Mouse (Mus musculus) cerebellum, adult 2 months (tissue): ENCODE measurements around the gene Rnf220. TPM values are rescaled to one million over a fixed set of nuclear protein-coding genes. Genes with fewer than 3 reads are reported as not detected.

Experiments used
- DNase-seq, 2 experiments: peaks; one replicate each; pipeline ENCODE4 v3.0.0; 2021
- H3K27ac ChIP-seq: fragments of 200-500 bp; 2 replicates; pipeline ENCODE4 v1.5.1; 2012; ENCODE audit warnings: low read length, control low read depth, inconsistent platforms; ENCODE audit not compliant: insufficient read depth
- H3K27me3 ChIP-seq: fragments of 200-500 bp; 2 replicates; pipeline ENCODE4 v1.6.1; 2012; ENCODE audit warnings: inconsistent platforms, mild to moderate bottlenecking, low read length, moderate library complexity; ENCODE audit not compliant: control insufficient read depth, insufficient read depth
- H3K4me1 ChIP-seq: fragments of 200-500 bp; 2 replicates; pipeline ENCODE4 v1.6.1; 2011; ENCODE audit warnings: low read length; ENCODE audit not compliant: control insufficient read depth, insufficient read depth
- H3K4me3 ChIP-seq: fragments of 200-500 bp; replicated peaks from 2 replicates; pipeline ENCODE3; 2011; ENCODE audit warnings: mild to moderate bottlenecking, low read depth, low read length, control low read depth; ENCODE audit not compliant: insufficient read depth
- CTCF ChIP-seq: fragments of 200-500 bp; IDR thresholded peaks from 2 replicates; pipeline ENCODE4 v1.5.1; 2011; ENCODE audit warnings: low read depth, mild to moderate bottlenecking, control low read depth, low read length, moderate library complexity, borderline replicate concordance; ENCODE audit not compliant: insufficient read depth
- POLR2A ChIP-seq: fragments of 200-500 bp; IDR thresholded peaks from 2 replicates; pipeline ENCODE4 v1.6.1; 2011; ENCODE audit warnings: low read length, control low read depth, borderline replicate concordance; ENCODE audit not compliant: insufficient read depth
- whole genome bisulfite sequencing: fragments of 180-500 bp; shearing (Covaris S2); methylation state at CpG from one replicate; pipeline ENCODE4 v1.1.7; 2018; 5-methylcytosine and 5-hydroxymethylcytosine counted together
- polyA plus RNA-seq: library from polyadenylated mRNA; depleted of rRNA; stranded (reverse); fragments of >200 nt; gene quantifications from 2 replicates; pipeline ENCODE4 v1.2.3, GENCODE M21; 2012

Gene Rnf220
- polyA plus RNA-seq, 1 experiment, result 183 TPM

DNA sequence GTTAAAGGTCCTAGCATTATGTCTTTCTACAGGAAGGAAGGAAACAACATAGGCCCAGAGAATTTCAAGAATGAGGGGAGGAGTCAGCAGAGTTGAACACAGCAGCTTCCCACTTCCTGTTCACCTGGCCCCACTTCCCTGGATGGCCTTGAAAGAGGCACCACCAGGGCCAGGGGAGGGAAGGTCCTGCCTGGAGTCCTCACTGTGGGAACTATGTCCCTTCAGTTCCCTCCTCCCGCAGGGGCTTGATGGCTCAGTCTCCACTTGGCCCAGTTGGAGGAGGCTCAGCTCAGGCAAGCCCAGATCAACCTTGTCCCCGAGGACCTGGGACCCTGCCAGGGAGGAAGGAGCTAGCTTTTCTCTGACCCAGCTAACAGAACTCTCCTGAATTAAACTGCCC lies 140.6 kb downstream of the Rnf220 start:
- Histone ChIP-seq H3K27me3 (no peaks in the 10 kb centered on the region), H3K4me3 (no peak overlapping the region), H3K4me1 (no peaks in the 10 kb centered on the region), H3K27ac (no peak overlapping the region)
- no peak for TF ChIP-seq POLR2A
- no peak for TF ChIP-seq CTCF
- peak in 1 of 2 experiments; percentile 10 for DNase-seq
- WGBS, result 31% methylated on average over 2 of the region's 2 CpGs

DNA sequence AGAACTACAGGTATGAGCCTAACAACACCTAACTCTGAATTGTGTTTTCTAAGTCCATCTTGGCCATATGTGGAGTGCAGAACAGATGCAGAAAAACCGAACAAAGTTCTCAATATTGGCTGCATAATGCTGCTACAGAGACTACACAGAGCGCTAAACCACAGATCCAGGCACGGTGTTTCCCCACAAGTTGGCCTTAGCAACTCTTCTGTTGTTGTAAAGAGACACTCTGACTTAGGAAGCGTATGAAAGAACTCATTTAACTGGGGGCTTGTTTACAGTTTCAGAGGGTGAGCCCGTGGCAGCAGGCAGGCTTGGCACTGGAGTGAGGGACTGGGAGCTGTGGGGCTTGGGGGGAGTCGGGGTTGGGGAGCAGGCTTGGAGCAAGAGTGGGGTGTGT lies 142.2 kb downstream of the Rnf220 start:
- DNase-seq, result no peak
- Histone ChIP-seq H3K4me1 (no peaks in the 10 kb centered on the region), H3K4me3 (no peak overlapping the region), H3K27me3 (no peaks in the 10 kb centered on the region), H3K27ac (no peak overlapping the region)
- no peak for TF ChIP-seq CTCF
- TF ChIP-seq POLR2A, result no peak
- WGBS, result 72% methylated on average over 6 of the region's 6 CpGs

DNA sequence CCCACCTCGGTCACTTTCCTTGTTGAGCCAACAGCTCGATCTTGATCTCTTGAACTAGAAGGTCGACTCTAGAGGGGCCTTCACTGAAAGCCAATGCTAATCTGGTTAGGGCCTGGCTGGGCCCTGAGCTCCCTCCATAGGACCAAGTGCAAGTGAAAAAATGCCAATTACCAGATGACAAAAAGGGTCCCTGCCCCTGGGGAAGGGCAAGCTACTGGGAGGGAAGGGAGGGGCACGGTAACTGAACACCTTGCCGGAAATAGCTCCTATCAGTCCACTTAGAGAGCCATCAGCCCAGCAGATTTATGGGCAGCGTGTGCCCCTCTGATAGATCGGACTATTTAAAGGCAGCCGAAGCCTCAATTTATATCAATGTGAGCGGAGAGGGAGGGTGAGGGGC lies 143.9 kb downstream of the Rnf220 start:
- Histone ChIP-seq H3K4me3 (no peak overlapping the region), H3K4me1 (no peaks in the 10 kb centered on the region), H3K27ac (no peak overlapping the region), H3K27me3 (no peaks in the 10 kb centered on the region)
- 93% methylated on average over 9 of the region's 9 CpGs for WGBS
- TF ChIP-seq CTCF (no peak), POLR2A (no peak)
- DNase-seq, result no peak

DNA sequence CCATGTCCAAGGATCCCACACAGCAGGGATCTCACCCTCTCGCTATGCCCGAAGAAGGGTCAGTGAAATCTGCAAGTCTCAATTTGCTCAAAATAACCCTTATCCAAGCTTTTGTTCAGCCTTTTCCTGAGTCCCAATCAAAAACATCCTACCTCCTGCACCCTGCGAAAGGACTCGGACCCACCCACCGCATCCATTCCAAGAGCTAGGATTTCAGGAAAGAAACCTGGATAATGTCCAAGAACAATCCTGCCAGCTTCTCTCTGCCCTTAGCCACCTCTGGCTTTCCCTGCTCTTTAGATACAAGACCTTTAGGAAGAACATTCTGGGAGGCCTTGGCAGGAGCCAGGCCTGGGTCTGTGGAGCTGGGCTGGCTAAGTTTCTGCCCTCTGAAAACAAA lies 144.8 kb downstream of the Rnf220 start:
- H3K4me3 ChIP-seq, result no peak overlapping the region
- TF ChIP-seq POLR2A (no peak), CTCF (no peak)
- no peaks in the 10 kb centered on the region for H3K27me3 ChIP-seq
- DNase-seq, result no peak
- no peaks in the 10 kb centered on the region for H3K4me1 ChIP-seq
- H3K27ac ChIP-seq, result no peak overlapping the region
- 71% methylated on average over 5 of the region's 5 CpGs for WGBS

DNA sequence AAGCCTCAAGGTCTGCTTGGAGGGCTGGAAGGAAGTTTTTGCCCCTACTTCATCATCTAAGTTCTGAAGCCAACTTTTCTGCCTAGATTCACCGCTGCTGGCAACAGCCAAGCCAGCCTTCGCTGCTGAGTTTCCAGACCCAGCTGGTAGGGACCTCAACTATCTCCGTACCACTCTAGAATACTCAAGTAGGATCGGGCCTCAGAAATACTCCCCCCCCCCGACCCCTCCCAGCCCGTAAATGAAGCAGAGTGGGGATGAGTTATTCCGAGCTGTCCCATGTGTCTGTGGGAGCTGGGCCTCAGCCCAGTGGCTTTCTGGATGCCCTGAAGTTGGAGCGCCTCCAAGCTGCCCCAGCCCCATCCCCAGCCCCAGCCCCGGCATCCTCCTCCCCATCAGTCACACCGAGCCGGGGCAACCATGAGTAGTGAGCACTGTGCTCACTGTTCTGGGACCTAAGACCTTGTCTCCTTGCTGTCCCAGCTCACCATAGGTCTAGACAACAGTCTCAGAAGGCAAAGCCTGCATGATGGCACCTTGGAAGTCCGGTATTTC lies 146.6 kb downstream of the Rnf220 start:
- no peaks in the 10 kb centered on the region for H3K27me3 ChIP-seq
- H3K4me3 ChIP-seq, result no peak overlapping the region
- no peak overlapping the region for H3K27ac ChIP-seq
- 17% methylated on average over 12 of the region's 12 CpGs for WGBS
- H3K4me1 ChIP-seq, result no peaks in the 10 kb centered on the region
- DNase-seq, result no peak
- TF ChIP-seq CTCF (no peak), POLR2A (no peak)

DNA sequence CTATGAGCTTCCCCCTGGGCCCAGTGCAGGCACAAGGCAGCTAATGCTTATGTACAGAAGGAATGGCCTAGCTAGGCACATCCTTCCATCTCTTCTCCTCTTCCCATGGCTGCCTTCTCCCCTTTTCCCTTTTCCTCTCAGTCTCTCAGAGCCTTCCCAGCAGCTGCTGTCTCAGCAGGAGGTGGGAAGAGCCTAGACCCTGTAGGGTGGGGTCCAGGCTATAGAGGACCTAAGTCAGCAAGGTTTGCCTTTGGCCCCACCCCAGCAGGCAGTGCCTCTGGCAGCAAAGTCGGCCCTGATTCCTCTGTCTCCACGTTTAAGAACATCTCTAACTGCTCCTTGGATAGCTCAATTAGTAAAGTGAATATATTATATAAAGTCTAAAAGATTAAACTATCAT lies 147.5 kb downstream of the Rnf220 start:
- DNase-seq, result no peak
- H3K4me1 ChIP-seq, result no peaks in the 10 kb centered on the region
- H3K4me3 ChIP-seq, result no peak overlapping the region
- H3K27me3 ChIP-seq, result no peaks in the 10 kb centered on the region
- no peak overlapping the region for H3K27ac ChIP-seq
- WGBS, result 31% methylated on average over 2 of the region's 2 CpGs
- TF ChIP-seq POLR2A (no peak), CTCF (no peak)

DNA sequence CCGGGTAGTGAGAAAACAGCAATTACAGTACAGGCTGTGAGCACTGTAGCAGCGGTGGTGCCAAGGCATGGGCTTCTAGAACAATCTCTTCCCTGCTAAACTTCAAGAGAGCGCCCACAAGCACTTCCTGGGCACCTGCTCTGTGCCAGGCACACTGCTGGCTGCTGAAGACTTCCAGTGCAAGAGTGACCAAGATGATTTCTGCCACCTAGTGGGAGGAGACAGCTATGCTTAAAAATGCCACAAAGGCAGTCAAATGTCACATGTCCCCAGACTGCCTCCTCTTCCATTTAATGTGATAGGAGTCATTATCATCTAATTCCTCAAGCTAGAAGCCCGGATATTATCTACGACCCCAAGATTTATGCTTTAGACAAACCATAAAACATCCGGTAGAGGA lies 150.8 kb downstream of the Rnf220 start:
- Histone ChIP-seq H3K27me3 (no peaks in the 10 kb centered on the region), H3K27ac (no peak overlapping the region), H3K4me3 (no peak overlapping the region), H3K4me1 (no peaks in the 10 kb centered on the region)
- peak in 1 of 2 experiments; percentile 20 for DNase-seq
- TF ChIP-seq CTCF, result peak; percentile 36; the same call in 1 of the 2 replicates
- TF ChIP-seq POLR2A, result no peak
- WGBS, result 56% methylated on average over 6 of the region's 6 CpGs

DNA sequence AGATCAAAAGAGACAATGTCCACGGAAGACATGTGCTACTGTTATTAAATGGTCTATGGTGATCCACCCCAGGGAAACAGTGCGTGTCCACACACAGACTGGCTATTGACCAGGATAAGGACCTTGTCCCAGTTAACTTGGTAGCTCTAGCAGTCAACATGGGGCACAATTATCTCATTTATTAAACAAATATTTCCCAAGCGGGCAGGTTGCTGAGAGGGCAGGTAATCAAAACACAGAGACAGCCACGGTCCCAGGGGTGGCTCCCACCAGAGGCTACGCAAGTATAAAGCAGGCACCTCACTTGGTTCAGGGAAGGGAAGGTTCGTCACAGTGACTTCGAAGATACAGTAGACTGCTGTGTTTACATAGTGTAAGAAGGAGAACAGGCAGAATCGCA lies 153.5 kb downstream of the Rnf220 start:
- no peak for TF ChIP-seq POLR2A
- TF ChIP-seq CTCF, result no peak
- H3K4me3 ChIP-seq, result no peak overlapping the region
- 91% methylated on average over 8 of the region's 8 CpGs for WGBS
- H3K27ac ChIP-seq, result no peak overlapping the region
- no peak for DNase-seq
- H3K4me1 ChIP-seq, result no peaks in the 10 kb centered on the region
- H3K27me3 ChIP-seq, result no peaks in the 10 kb centered on the region
